Mouse (Mus musculus): ENCODE measurements around the gene Tspyl2. TPM values are rescaled to one million over a fixed set of nuclear protein-coding genes. Genes with fewer than 3 reads are reported as not detected.
"Not testable (repeated sequence)": the region's sequence is repeated elsewhere in the genome, so short reads cannot be mapped to it uniquely, and the experiment has no call there.

Tspyl2 gene
- 37.6 and 39.2 TPM in 2 replicates for polyA plus RNA-seq (2015; fragmentation: Nextera tagmentation; extraction: Ambion mirVana)

- no peaks in the 10 kb centered on the region for H3K9me3 ChIP-seq
- H3K36me3 ChIP-seq = peaks cover 35% of the 10 kb centered on the region
- peaks cover 11% of the 10 kb centered on the region; the same call in 1 of the 2 replicates for H3K4me1 ChIP-seq
- H3K27me3 ChIP-seq = peaks cover 70% of the 10 kb centered on the region
- peak within 1 kb of the TSS; percentile 60 for H3K4me3 ChIP-seq
- WGBS = 9% methylated on average over 26 of the region's 27 CpGs
- ATAC-seq (ENCODE audit: low FRiP score, low read depth) = peak; percentile 98
- H3K9ac ChIP-seq = peak within 1 kb of the TSS; percentile 81
- H3K4me2 ChIP-seq (replicated peaks) = peak within 1 kb of the TSS; percentile 70
- H3K27ac ChIP-seq = peak within 1 kb of the TSS; percentile 84; the same call in 1 of the 2 replicates
Observed at GRCm38 (mm10) chrX:152342358-152342901, at the start of gene Tspyl2. Gene Tspyl2 (minus strand): TSS chrX:152342425.

DNA sequence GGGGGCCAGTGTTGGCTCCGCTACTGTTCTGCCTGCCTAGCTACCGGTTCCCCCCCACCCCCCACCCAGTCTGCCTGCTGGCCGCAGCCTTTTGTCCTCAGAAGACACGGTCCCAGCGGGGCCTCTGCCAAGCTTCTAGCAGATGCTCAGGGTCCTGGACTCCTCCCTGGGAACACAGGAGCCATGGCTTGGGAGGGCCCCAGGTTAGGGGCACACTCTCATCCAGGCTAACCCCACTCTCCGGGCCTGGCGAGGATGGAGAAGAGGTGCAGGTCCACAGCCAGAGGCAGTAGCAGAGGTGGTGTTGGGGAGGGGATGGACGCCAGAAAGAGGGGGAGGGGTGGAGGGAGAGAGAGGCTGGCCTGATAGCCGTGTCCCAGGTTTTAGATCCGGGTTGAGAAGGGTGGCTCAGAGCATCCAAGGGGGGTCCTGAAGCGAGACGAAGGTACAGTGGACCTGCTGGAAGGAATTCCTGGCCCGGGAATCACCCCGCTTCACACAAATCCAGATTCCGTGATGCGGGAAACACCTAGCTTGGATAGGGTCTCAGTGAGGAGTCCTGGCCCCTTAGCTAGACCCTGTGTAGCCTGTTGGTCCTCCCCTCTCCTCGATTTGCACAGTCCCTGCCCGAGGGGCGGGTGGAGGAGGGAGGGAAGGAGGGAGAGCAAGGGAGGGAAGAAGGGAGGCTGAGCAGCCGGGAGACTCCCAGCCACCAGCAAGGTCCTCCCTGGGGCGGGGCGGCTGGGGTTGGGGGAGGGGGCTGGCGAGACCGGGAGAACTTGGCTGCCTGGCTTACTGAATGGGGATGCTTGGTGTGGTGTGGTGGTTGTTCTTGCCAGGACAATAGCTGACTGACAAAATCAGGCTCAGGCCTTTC, 26.4 kb upstream of the Tspyl2 start, which contains the start of gene Gpr173:
TSS of gene Gpr173 (minus strand) at position 308 of the 877 bp plus-strand sequence.
- peak within 1 kb of the TSS; percentile 61 for H3K4me3 ChIP-seq
- 18% methylated on average over 22 of the region's 24 CpGs for WGBS
- H3K9ac ChIP-seq = peak within 1 kb of the TSS; percentile 71
- no peaks in the 10 kb centered on the region for H3K9me3 ChIP-seq
- H3K27me3 ChIP-seq = peaks cover 38% of the 10 kb centered on the region
- peaks cover 15% of the 10 kb centered on the region for H3K4me1 ChIP-seq
- peak; percentile 98 for ATAC-seq (ENCODE audit: low FRiP score, low read depth)
- peak within 1 kb of the TSS; percentile 69 for H3K4me2 ChIP-seq (replicated peaks)
- peak within 1 kb of the TSS; percentile 28; the same call in 1 of the 2 replicates for H3K27ac ChIP-seq
- H3K36me3 ChIP-seq = no peaks in the 10 kb centered on the region

GRCm38 (mm10) chrX:152368054-152368396, 25.8 kb upstream of the Tspyl2 start:
- peaks cover 15% of the 10 kb centered on the region for H3K4me1 ChIP-seq
- peak overlapping the region; percentile 71 for H3K9ac ChIP-seq
- H3K27ac ChIP-seq = no peak overlapping the region
- H3K36me3 ChIP-seq = no peaks in the 10 kb centered on the region
- H3K4me3 ChIP-seq = peak overlapping the region; percentile 61
- ATAC-seq (ENCODE audit: low FRiP score, low read depth) = no peak
- no peaks in the 10 kb centered on the region for H3K9me3 ChIP-seq
- peaks cover 41% of the 10 kb centered on the region for H3K27me3 ChIP-seq
- 20% methylated on average over 4 of the region's 4 CpGs for WGBS
- peak overlapping the region; percentile 69 for H3K4me2 ChIP-seq (replicated peaks)

DNA sequence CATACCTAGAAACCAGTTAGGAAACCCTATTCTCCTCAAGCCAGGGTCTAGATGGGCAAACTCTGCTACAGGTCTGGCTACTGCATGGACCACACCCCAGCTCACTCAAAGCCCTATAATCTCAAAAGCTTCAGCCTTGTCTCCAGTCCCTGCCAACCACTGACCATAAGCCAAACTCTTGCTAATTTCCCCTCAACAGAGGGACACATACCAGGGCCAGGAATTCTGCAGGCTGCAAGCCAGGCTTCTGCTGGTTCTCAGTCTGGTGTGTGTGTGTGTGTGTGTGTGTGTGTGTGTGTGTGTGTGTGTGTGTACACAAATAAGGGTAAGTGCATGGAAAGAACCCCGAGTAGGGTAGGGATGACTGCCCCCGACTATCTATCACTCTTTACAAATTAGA, 24.2 kb upstream of the Tspyl2 start:
- Histone ChIP-seq H3K4me1 (peaks cover 15% of the 10 kb centered on the region), H3K4me3 (no peak overlapping the region), H3K4me2 (replicated peaks) (peak overlapping the region; percentile 69; the same call in 1 of the 2 replicates), H3K27me3 (peaks cover 46% of the 10 kb centered on the region), H3K9ac (no peak overlapping the region), H3K27ac (no peak overlapping the region), H3K9me3 (no peaks in the 10 kb centered on the region), H3K36me3 (no peaks in the 10 kb centered on the region)
- 78% methylated on average over 2 of the region's 2 CpGs for WGBS
- no peak for ATAC-seq (ENCODE audit: low FRiP score, low read depth)

DNA sequence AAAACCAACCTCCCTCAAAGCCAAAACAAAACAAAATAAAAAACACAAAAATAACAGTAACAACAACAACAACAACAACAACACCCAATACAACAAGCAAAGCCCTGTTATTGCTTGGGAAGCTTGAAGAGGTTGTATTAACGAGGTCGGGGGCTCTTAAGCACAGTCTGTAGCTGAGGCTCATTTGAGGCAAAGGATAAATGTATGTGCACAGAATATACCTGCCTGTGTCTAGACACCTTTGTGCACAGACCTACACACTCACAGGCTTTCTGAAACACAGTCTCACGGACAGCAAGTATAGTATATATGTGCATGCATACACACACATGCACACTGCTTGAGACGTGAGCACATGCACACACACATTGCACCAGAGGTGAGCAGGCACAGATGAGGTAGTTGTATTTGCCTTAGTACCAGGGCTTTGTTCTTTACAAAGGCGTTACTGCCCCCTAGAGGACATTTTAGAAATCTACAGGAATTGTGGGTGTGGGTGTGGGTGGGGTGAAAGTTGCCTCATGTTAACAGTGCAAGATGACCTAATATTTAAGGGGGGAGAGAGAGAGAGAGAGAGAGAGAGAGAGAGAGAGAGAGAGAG, 10.4 kb upstream of the Tspyl2 start:
- no peak overlapping the region for H3K27ac ChIP-seq
- WGBS = 21% methylated on average over 5 of the region's 5 CpGs
- no peaks in the 10 kb centered on the region for H3K36me3 ChIP-seq
- ATAC-seq (ENCODE audit: low FRiP score, low read depth) = peak; percentile 28; the same call in 1 of the 2 replicates
- no peaks in the 10 kb centered on the region for H3K9me3 ChIP-seq
- no peak overlapping the region for H3K4me3 ChIP-seq
- peaks cover 26% of the 10 kb centered on the region for H3K27me3 ChIP-seq
- no peak overlapping the region for H3K4me2 ChIP-seq (replicated peaks)
- H3K9ac ChIP-seq = no peak overlapping the region
- no peaks in the 10 kb centered on the region for H3K4me1 ChIP-seq

- 95% methylated on average over 14 of the region's 14 CpGs for WGBS
- no peaks in the 10 kb centered on the region for H3K9me3 ChIP-seq
- H3K4me3 ChIP-seq = no peak overlapping the region
- peaks cover 9% of the 10 kb centered on the region; the same call in 1 of the 2 replicates for H3K36me3 ChIP-seq
- ATAC-seq (ENCODE audit: low FRiP score, low read depth) = no peak
- H3K4me2 ChIP-seq (replicated peaks) = no peak overlapping the region
- H3K27me3 ChIP-seq = peaks cover 59% of the 10 kb centered on the region
- H3K9ac ChIP-seq = no peak overlapping the region
- no peak overlapping the region for H3K27ac ChIP-seq
- H3K4me1 ChIP-seq = no peaks in the 10 kb centered on the region
Observed at GRCm38 (mm10) chrX:152347041-152347440, 4.8 kb upstream of the Tspyl2 start.

- Histone ChIP-seq H3K4me3 (no peak overlapping the region), H3K9ac (no peak overlapping the region), H3K27ac (no peak overlapping the region), H3K4me1 (no peaks in the 10 kb centered on the region), H3K36me3 (peaks cover 9% of the 10 kb centered on the region; the same call in 1 of the 2 replicates), H3K9me3 (no peaks in the 10 kb centered on the region), H3K27me3 (peaks cover 63% of the 10 kb centered on the region), H3K4me2 (replicated peaks) (no peak overlapping the region)
- no peak for ATAC-seq (ENCODE audit: low FRiP score, low read depth)
- 92% methylated on average over 15 of the region's 15 CpGs for WGBS
Observed at GRCm38 (mm10) chrX:152346587-152346986, 4.4 kb upstream of the Tspyl2 start.

- Histone ChIP-seq H3K4me1 (peaks cover 7% of the 10 kb centered on the region; the same call in 1 of the 2 replicates), H3K4me2 (replicated peaks) (peak overlapping the region; percentile 50), H3K4me3 (peak overlapping the region; percentile 60), H3K27me3 (peaks cover 73% of the 10 kb centered on the region), H3K9ac (no peak overlapping the region), H3K36me3 (peaks cover 34% of the 10 kb centered on the region), H3K9me3 (no peaks in the 10 kb centered on the region), H3K27ac (peak overlapping the region; percentile 84; the same call in 1 of the 2 replicates)
- 33% methylated on average over 6 of the region's 6 CpGs for WGBS
- no peak for ATAC-seq (ENCODE audit: low FRiP score, low read depth)
Observed at GRCm38 (mm10) chrX:152342903-152343302, 678 bp upstream of the Tspyl2 start.

- Histone ChIP-seq H3K27ac (no peak overlapping the region), H3K36me3 (peaks cover 31% of the 10 kb centered on the region), H3K4me1 (peaks cover 16% of the 10 kb centered on the region; the same call in 1 of the 2 replicates), H3K4me3 (peak overlapping the region; percentile 60), H3K27me3 (peaks cover 70% of the 10 kb centered on the region), H3K9me3 (no peaks in the 10 kb centered on the region), H3K9ac (peak overlapping the region; percentile 81), H3K4me2 (replicated peaks) (peak overlapping the region; percentile 70)
- 19% methylated on average over 11 of the region's 11 CpGs for WGBS
- no peak for ATAC-seq (ENCODE audit: low FRiP score, low read depth)
Observed at GRCm38 (mm10) chrX:152341496-152341895, 729 bp downstream of the Tspyl2 start.

DNA sequence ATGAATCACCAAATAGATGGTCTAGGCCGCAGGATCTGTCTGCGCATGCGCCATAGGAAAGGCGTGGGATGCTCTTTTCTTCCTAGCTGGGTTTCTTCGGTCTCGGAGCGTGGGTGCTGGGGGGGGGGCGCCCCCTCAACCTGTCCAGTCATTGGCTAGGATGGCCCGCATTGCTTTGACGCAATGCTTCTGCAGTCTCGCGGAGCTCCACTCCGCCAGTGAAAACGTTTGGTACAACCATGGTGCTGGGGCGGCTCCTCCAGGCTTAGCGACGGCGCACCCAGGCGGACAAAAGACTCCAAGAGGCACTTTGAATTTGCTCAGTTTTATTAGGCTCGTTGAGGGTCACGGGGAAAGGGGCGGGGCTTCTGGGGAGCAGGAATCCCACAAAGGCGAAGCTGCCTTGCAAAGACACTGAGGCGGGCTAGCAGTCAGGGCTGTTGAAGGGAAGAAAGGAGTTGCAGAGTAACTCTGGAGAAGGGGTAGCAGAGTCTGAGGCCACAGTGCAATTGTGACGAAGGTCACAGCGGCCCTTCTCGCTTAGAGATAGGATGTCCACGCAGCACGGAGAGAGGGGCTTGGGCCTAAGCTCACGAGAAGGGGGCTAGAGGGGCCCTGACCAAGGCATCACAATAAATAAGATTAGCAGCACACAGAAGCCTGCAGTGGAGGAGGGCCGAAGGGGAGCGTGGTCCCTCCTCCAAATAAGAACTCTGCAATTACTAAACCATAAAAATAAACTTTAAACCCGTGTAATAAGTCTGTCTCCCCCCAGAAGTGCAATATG, 5.5 kb downstream of the Tspyl2 start:
- peaks cover 26% of the 10 kb centered on the region for H3K36me3 ChIP-seq
- peak; percentile 100 for ATAC-seq (ENCODE audit: low FRiP score, low read depth)

GRCm38 (mm10) chrX:152336123-152336522, 6.1 kb downstream of the Tspyl2 start:
- H3K9ac ChIP-seq, H3K4me3 ChIP-seq, H3K9me3 ChIP-seq, H3K27ac ChIP-seq: not testable (repeated sequence)
- Histone ChIP-seq H3K36me3 (peaks cover 26% of the 10 kb centered on the region), H3K4me2 (replicated peaks) (peak overlapping the region; percentile 41), H3K4me1 (peaks cover 14% of the 10 kb centered on the region; the same call in 1 of the 2 replicates), H3K27me3 (peaks cover 36% of the 10 kb centered on the region)
- 41% methylated on average over 4 of the region's 4 CpGs for WGBS
- peak; percentile 26; the same call in 1 of the 2 replicates for ATAC-seq (ENCODE audit: low FRiP score, low read depth)

More for the DNA sequence above, 5.5 kb downstream of the Tspyl2 start:
- peak overlapping the region; percentile 66 for H3K9ac ChIP-seq
- H3K4me3 ChIP-seq = peak overlapping the region; percentile 35
- H3K4me2 ChIP-seq (replicated peaks) = peak overlapping the region; percentile 58
- H3K9me3 ChIP-seq = no peaks in the 10 kb centered on the region
- WGBS = 13% methylated on average over 33 of the region's 33 CpGs
- peaks cover 43% of the 10 kb centered on the region for H3K27me3 ChIP-seq
- H3K27ac ChIP-seq = peak overlapping the region; percentile 93
- H3K4me1 ChIP-seq = peaks cover 16% of the 10 kb centered on the region; the same call in 1 of the 2 replicates
